Mouse (Mus musculus) lung, postnatal 25 days (tissue): ENCODE data around the gene Gm47289.

Experiments
- DNase-seq: peaks from one replicate; pipeline ENCODE4 v3.0.0; 2022; ENCODE audit warnings: low spot score

Gene Gm47289

GRCm38 (mm10) chr9:119156278-119157201 is 2.4 kb upstream of the Gm47289 start, which contains the start of gene Acaa1b:
Gene Acaa1b, minus strand, starts transcription at chr9:119157093.
- DNase-seq: peak; percentile 75

GRCm38 (mm10) chr9:119160689-119161088 is 1.7 kb downstream of the Gm47289 start:
- DNase-seq: no peak

- peak; percentile 21 for DNase-seq
These were observed 5.8 kb downstream of the Gm47289 start for GRCm38 (mm10) chr9:119164743-119165142.

GRCm38 (mm10) chr9:119165548-119165947 is 6.6 kb downstream of the Gm47289 start:
- DNase-seq: peak; percentile 18

- DNase-seq: no peak
These were observed 8.6 kb downstream of the Gm47289 start for GRCm38 (mm10) chr9:119167608-119168007.

GRCm38 (mm10) chr9:119179292-119179691 is 20.3 kb downstream of the Gm47289 start:
- no peak for DNase-seq

GRCm38 (mm10) chr9:119181241-119181728 is 22.3 kb downstream of the Gm47289 start:
- peak; percentile 82 for DNase-seq

- DNase-seq: peak; percentile 53
These were observed 33.4 kb downstream of the Gm47289 start for GRCm38 (mm10) chr9:119192202-119192990.

- no peak for DNase-seq
These were observed 40.3 kb downstream of the Gm47289 start for GRCm38 (mm10) chr9:119199151-119199861.

- no peak for DNase-seq
These were observed 42.7 kb downstream of the Gm47289 start for GRCm38 (mm10) chr9:119201653-119202052.

- no peak for DNase-seq
These were observed 44.7 kb downstream of the Gm47289 start for GRCm38 (mm10) chr9:119203617-119204016.

GRCm38 (mm10) chr9:119205756-119206155 is 46.8 kb downstream of the Gm47289 start:
- no peak for DNase-seq

GRCm38 (mm10) chr9:119206666-119207065 is 47.7 kb downstream of the Gm47289 start:
- DNase-seq: no peak

- DNase-seq: no peak
These were observed 48.2 kb downstream of the Gm47289 start for GRCm38 (mm10) chr9:119207113-119207512.

GRCm38 (mm10) chr9:119208998-119209397 is 50.0 kb downstream of the Gm47289 start, which contains the start of gene Slc22a13:
Gene Slc22a13, minus strand, starts transcription at chr9:119209098.
- DNase-seq: no peak
